Mouse (Mus musculus) brown adipose tissue, adult 24 weeks (tissue): Measurements from ENCODE around the gene Aldoc. TPM values are rescaled to one million over a fixed set of nuclear protein-coding genes. Genes with fewer than 3 reads are reported as not detected.
"Not testable (repeated sequence)": the region's sequence is repeated elsewhere in the genome, so short reads cannot be mapped to it uniquely, and the experiment has no call there.

Source experiments
- H3K27ac ChIP-seq: fragments of 200-500 bp; replicated peaks from 2 replicates; pipeline ENCODE4 v1.5.1; 2012; ENCODE audit warnings: low read depth, mild to moderate bottlenecking, low read length
- H3K4me1 ChIP-seq: fragments of 200-500 bp; 2 replicates; pipeline ENCODE4 v1.6.1; 2012; ENCODE audit warnings: low read length, mixed read lengths; ENCODE audit not compliant: control insufficient read depth, insufficient read depth, insufficient read length
- H3K4me3 ChIP-seq: fragments of 200-500 bp; 2 replicates; pipeline ENCODE4 v1.5.1; 2012; ENCODE audit warnings: low read depth, mild to moderate bottlenecking, low read length, moderate library complexity; ENCODE audit not compliant: insufficient read depth
- polyA plus RNA-seq: library from polyadenylated mRNA; stranded (reverse); fragments of >200 nt; gene quantifications from 2 replicates; pipeline ENCODE4 v1.2.4, GENCODE M21; 2012; ENCODE audit not compliant: missing spikeins, insufficient read depth, insufficient read length

Aldoc gene
- polyA plus RNA-seq, result 1.9 and 2.3 TPM in 2 replicates

DNA sequence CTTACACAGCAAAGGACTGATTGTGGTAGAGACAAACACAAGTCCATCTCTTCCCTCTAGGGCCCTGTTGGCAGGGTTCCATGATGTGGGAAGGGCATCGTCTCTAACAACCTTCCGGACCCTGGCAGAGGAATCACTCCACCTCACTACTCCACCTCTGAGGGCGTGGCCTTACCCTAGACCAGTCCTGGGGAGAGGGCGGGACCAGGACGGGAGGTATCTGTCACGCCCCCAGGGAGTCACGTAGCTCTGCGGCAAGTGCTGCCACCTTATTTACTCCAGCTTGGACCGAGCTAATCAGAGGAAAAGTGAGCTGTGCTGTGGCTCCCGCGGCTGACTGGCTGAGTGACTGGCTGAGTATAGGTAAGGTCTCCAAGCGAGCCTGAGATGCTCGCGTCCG is at the start of gene Aldoc:
Gene Aldoc, plus strand, starts transcription at position 109 of the 400 bp plus-strand sequence.
- Histone ChIP-seq H3K4me3 (no peak within 1 kb of the TSS), H3K4me1 (peaks cover 4% of the 10 kb centered on the region; the same call in 1 of the 2 replicates), H3K27ac (no peak within 1 kb of the TSS)

DNA sequence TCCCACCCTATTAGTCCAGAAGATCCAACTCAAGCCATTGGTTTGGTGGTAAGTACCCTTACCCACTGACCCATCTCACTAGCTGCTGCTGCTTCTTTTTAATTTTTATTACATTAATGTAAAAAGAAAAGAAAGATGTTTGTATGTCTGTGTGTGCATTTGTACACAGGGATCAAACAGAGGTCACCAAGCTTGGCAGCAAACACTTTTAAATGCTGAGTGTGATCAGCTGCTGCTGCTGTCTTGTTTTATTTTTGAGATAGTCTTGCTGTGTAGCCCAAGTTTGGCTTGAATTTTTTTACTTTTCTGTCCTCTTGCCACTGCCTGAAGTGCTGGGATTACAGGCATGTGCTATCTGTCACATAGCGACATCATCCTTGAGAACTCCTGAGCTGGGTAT is 47.2 kb upstream of the Aldoc start:
- no peak overlapping the region for H3K27ac ChIP-seq
- peaks cover 6% of the 10 kb centered on the region; the same call in 1 of the 2 replicates for H3K4me1 ChIP-seq
- H3K4me3 ChIP-seq, result no peak overlapping the region

- not testable (repeated sequence) for H3K27ac ChIP-seq, H3K4me3 ChIP-seq, H3K4me1 ChIP-seq
Measured at GRCm38 (mm10) chr11:78276169-78276568, 46.6 kb upstream of the Aldoc start.

DNA sequence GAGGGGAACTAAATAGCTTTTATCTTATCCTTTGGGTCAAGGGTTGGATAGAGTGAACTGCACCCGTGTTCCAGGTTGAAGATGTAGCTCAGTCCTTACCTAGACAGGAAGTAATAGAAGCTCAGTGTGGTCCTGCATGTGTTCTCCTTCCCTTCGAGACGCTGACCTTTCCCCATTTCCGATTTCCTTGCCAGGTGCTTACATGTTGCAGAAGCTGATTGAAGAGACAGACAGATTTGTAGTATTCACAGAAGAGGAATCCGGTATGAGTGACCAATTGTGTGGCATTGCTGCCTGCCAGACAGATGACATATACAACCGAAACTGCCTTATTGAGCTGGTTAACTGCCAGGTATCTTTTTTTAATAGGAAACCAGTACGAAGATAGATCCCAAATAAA is 43.9 kb upstream of the Aldoc start:
- Histone ChIP-seq H3K27ac (no peak overlapping the region), H3K4me1 (peaks cover 6% of the 10 kb centered on the region; the same call in 1 of the 2 replicates), H3K4me3 (no peak overlapping the region)

GRCm38 (mm10) chr11:78279586-78279985 is 43.2 kb upstream of the Aldoc start:
- H3K27ac ChIP-seq, result no peak overlapping the region
- H3K4me3 ChIP-seq, result no peak overlapping the region
- H3K4me1 ChIP-seq, result peaks cover 6% of the 10 kb centered on the region; the same call in 1 of the 2 replicates

DNA sequence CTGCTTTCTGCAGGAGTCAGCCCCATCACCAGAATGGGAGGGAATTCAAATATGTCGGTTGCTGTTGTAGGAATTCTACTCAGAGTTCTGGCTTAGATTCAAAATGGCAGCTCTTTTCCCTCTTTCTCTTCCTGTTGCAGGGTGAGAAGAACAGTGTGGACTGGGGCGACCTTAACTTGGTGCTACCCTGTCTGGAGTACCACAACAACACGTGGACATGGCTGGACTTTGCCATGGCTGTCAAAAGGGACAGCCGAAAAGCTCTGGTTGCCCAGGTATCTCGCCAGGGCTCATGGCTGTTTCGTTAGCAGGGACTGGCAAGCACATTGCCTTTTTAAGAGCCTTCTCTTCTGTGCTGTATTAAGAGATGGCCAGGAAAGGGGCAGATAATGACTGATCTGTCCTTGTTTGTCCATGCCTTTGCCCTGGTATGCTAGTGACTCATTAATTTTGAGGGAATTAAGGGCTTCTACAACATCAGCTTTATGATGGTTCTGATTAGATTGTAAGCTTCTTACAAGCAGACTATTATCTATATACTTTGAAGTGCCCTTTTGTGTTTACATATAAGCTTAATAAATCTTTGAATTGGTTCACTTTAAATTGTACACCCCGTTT is 33.5 kb upstream of the Aldoc start:
- no peak overlapping the region for H3K27ac ChIP-seq
- no peaks in the 10 kb centered on the region for H3K4me1 ChIP-seq
- H3K4me3 ChIP-seq, result no peak overlapping the region

DNA sequence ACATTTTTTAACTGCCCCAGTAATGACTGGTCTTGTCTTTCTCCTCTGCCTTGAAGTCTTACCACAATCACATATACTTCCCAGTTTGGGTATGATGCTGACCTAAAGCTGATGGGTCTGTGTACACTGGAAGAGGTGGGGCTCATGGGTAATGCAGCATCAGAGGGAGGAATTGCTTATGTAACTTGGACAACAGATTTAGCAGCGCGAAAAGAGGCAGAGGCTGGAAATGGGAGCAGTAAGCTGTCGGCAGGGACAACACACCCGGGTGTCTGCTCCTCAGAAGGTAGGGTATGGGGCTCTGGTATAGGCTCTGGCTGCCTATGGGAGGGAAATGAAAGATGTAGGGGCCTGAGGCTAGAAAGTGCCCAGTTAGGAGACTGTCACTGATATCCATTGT is 32.1 kb upstream of the Aldoc start, which contains the start of gene BC030499:
Gene BC030499, plus strand, starts transcription at position 188 of the 400 bp plus-strand sequence.
- no peak within 1 kb of the TSS for H3K27ac ChIP-seq
- H3K4me1 ChIP-seq, result no peaks in the 10 kb centered on the region
- H3K4me3 ChIP-seq, result no peak within 1 kb of the TSS

GRCm38 (mm10) chr11:78294585-78294984 is 28.2 kb upstream of the Aldoc start:
- Histone ChIP-seq H3K27ac (no peak overlapping the region), H3K4me3 (no peak overlapping the region), H3K4me1 (no peaks in the 10 kb centered on the region)

- Histone ChIP-seq H3K4me1 (peaks cover 3% of the 10 kb centered on the region; the same call in 1 of the 2 replicates), H3K4me3 (peak overlapping the region; percentile 48), H3K27ac (no peak overlapping the region)
Measured at GRCm38 (mm10) chr11:78300917-78301316, 21.9 kb upstream of the Aldoc start.

DNA sequence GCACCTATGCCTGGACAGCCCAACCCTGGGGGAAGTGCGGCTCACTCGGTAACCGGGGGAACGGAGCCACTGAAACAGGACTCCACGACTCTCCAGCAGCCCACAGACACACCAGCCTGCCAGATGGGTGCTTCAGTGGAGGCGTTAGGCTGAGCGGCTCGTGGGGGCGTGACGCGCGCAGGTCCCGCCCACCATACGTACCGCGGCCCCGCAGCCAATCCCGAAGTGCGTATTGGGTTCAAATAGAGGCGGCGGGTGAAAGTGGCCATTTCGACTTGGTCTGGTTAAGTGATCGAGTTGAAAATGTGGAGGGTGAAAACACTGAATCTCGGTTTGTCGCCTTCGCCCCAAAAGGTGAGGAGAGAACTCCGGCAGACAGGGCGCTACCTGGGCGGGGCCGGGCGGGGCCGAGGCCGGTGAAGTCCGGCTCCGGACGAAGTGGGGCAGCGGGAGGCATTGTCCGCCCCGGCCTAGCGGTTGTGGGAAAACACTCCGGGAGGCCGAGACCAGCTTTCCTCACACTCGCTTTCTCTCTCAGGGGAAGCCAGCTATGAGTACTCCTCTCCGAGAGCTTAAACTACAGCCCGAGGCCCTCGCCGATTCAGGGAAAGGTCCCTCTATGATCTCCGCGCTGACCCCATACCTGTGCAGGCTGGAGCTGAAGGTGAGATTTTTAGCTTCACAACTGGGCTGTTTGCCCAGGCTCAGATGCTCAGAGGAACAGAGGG is 21.2 kb upstream of the Aldoc start, which contains the start of gene Spag5:
Gene Spag5, plus strand, starts transcription at position 173 of the 728 bp plus-strand sequence.
- H3K27ac ChIP-seq, result no peak within 1 kb of the TSS

GRCm38 (mm10) chr11:78305272-78305671 is 17.5 kb upstream of the Aldoc start:
- Histone ChIP-seq H3K4me1 (peaks cover 3% of the 10 kb centered on the region; the same call in 1 of the 2 replicates), H3K4me3 (no peak overlapping the region), H3K27ac (no peak overlapping the region)

More for the DNA sequence above, 21.2 kb upstream of the Aldoc start, which contains the start of gene Spag5:
- H3K4me3 ChIP-seq, result peak within 1 kb of the TSS; percentile 48
- peaks cover 3% of the 10 kb centered on the region; the same call in 1 of the 2 replicates for H3K4me1 ChIP-seq

DNA sequence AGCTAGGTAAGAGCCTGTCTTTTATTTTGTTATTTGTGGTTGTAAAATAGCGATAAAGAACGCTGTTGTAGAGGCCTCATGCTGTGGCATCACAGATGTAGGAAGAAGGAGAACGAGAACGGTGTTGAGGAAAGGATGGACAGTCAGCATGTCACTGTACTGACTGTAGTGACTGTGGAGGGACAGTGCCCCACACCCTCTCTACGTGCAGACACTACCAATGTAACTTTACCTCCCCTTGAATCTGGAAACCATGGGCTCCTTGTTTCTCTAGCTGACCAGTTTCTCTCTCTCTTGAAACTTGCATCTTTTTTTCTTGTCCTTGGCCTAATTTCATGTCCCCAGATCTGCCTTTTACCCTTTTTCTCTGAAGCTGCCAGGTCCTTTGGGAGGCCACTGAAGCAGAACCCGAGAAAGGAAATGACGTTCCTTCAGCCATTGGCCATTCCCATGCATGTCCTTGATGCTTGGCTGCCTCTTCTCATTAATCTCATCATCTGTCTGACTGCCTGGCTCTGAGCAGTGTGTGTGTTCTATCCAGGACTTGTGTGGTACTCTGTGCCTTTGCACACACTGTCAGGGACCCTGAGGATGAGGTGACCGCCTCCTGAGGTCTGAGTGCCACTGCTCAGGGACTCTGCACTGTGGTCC is 11.8 kb upstream of the Aldoc start:
- H3K27ac ChIP-seq, result 0 out of 2 replicates have a peak overlapping the region, but pooled peaks have one; percentile 19
- no peak overlapping the region for H3K4me3 ChIP-seq
- no peaks in the 10 kb centered on the region; the same call in 1 of the 2 replicates for H3K4me1 ChIP-seq

GRCm38 (mm10) chr11:78313662-78314061 is 9.1 kb upstream of the Aldoc start:
- Histone ChIP-seq H3K27ac (no peak overlapping the region), H3K4me3 (no peak overlapping the region), H3K4me1 (no peaks in the 10 kb centered on the region; the same call in 1 of the 2 replicates)

DNA sequence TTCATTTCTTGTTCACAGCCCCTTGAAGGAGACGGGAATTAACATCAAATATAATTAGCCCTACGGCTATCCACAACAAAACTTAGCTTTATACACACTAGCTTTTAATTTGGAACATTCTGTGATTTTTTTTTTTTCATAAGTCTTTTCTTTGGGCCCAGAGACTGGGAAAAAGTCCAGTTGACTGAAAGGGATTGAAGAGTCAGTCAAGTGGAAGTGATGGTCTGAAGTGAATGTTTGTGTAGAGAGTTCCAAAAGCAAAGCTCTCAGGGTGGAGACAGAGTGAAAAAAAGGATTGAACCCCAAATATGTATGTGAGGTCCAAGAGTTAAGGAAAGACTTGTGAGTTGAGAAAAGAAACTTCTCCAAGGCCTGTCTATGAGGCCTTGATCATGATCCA is 4.4 kb upstream of the Aldoc start:
- H3K27ac ChIP-seq, result no peak overlapping the region

More for the DNA sequence above, 4.4 kb upstream of the Aldoc start:
- no peak overlapping the region for H3K4me3 ChIP-seq
- H3K4me1 ChIP-seq, result peaks cover 4% of the 10 kb centered on the region; the same call in 1 of the 2 replicates
